Mouse (Mus musculus): Measurements from ENCODE around the gene Cdc42se1. TPM values are rescaled to one million over a fixed set of nuclear protein-coding genes. Genes with fewer than 3 reads are reported as not detected.

Gene Cdc42se1
- polyA plus RNA-seq, 1 experiment from 2014 or later, result 92.3 TPM

- no peaks in the 10 kb centered on the region for H3K9me3 ChIP-seq (replicated peaks)
- no peaks in the 10 kb centered on the region for H3K27me3 ChIP-seq
- H3K27ac ChIP-seq, result peak overlapping the region; percentile 96
- H3K4me2 ChIP-seq, result peak overlapping the region; percentile 83
- peak overlapping the region; percentile 67 for H3K4me3 ChIP-seq
- peaks cover 41% of the 10 kb centered on the region for H3K4me1 ChIP-seq
- peak overlapping the region; percentile 87 for H3K9ac ChIP-seq
- H3K36me3 ChIP-seq (ENCODE audit: poor library complexity, severe bottlenecking), result peaks cover 9% of the 10 kb centered on the region; the same call in 1 of the 2 replicates
- WGBS, result under 1% methylated on average over 11 of the region's 11 CpGs
- ATAC-seq, result 0 out of 2 replicates have a peak, but pooled peaks have one; percentile 8
These were observed 53.9 kb downstream of the Cdc42se1 start for GRCm38 (mm10) chr3:95282381-95282864.

GRCm38 (mm10) chr3:95282865-95283588 lies 54.5 kb downstream of the Cdc42se1 start:
- H3K36me3 ChIP-seq (ENCODE audit: poor library complexity, severe bottlenecking), result peaks cover 15% of the 10 kb centered on the region

GRCm38 (mm10) chr3:95283589-95283941 lies 55.0 kb downstream of the Cdc42se1 start:
- H3K27ac ChIP-seq, result peak overlapping the region; percentile 96
- ATAC-seq, result no peak
- peaks cover 16% of the 10 kb centered on the region for H3K36me3 ChIP-seq (ENCODE audit: poor library complexity, severe bottlenecking)
- peak overlapping the region; percentile 83 for H3K4me2 ChIP-seq
- H3K27me3 ChIP-seq, result no peaks in the 10 kb centered on the region
- H3K9ac ChIP-seq, result peak overlapping the region; percentile 87
- peak overlapping the region; percentile 67 for H3K4me3 ChIP-seq
- H3K9me3 ChIP-seq (replicated peaks), result no peaks in the 10 kb centered on the region
- 1% methylated on average over 7 of the region's 7 CpGs for WGBS
- peaks cover 41% of the 10 kb centered on the region for H3K4me1 ChIP-seq

More at GRCm38 (mm10) chr3:95282865-95283588, 54.5 kb downstream of the Cdc42se1 start:
- H3K9ac ChIP-seq, result peak overlapping the region; percentile 87
- H3K4me1 ChIP-seq, result peaks cover 41% of the 10 kb centered on the region
- H3K27ac ChIP-seq, result peak overlapping the region; percentile 96
- ATAC-seq, result peak; percentile 73
- H3K4me3 ChIP-seq, result peak overlapping the region; percentile 67
- WGBS, result under 1% methylated on average over 49 of the region's 51 CpGs
- no peaks in the 10 kb centered on the region for H3K9me3 ChIP-seq (replicated peaks)
- H3K27me3 ChIP-seq, result no peaks in the 10 kb centered on the region
- peak overlapping the region; percentile 83 for H3K4me2 ChIP-seq

- Histone ChIP-seq H3K4me1 (peaks cover 41% of the 10 kb centered on the region), H3K9ac (peak overlapping the region; percentile 87), H3K36me3 (ENCODE audit: poor library complexity, severe bottlenecking) (peaks cover 21% of the 10 kb centered on the region), H3K4me3 (peak overlapping the region; percentile 67), H3K27me3 (no peaks in the 10 kb centered on the region), H3K27ac (no peak overlapping the region), H3K9me3 (replicated peaks) (no peaks in the 10 kb centered on the region), H3K4me2 (peak overlapping the region; percentile 83)
- 26% methylated on average over 1 of the region's 1 CpGs for WGBS
- ATAC-seq, result no peak
These were observed 55.5 kb downstream of the Cdc42se1 start for GRCm38 (mm10) chr3:95284062-95284461.

- Histone ChIP-seq H3K27ac (no peak overlapping the region), H3K27me3 (no peaks in the 10 kb centered on the region), H3K36me3 (ENCODE audit: poor library complexity, severe bottlenecking) (peaks cover 26% of the 10 kb centered on the region), H3K9me3 (replicated peaks) (no peaks in the 10 kb centered on the region), H3K4me1 (peaks cover 40% of the 10 kb centered on the region), H3K4me3 (0 out of 2 replicates have a peak overlapping the region, but pooled peaks have one; percentile 67), H3K4me2 (peak overlapping the region; percentile 83), H3K9ac (no peak overlapping the region; the same call in 1 of the 2 replicates)
- ATAC-seq, result no peak
- 89% methylated on average over 12 of the region's 12 CpGs for WGBS
These were observed 56.2 kb downstream of the Cdc42se1 start for GRCm38 (mm10) chr3:95284501-95285281.

- peaks cover 36% of the 10 kb centered on the region for H3K4me1 ChIP-seq
- H3K27me3 ChIP-seq, result no peaks in the 10 kb centered on the region
- no peak overlapping the region for H3K4me2 ChIP-seq
- no peaks in the 10 kb centered on the region for H3K9me3 ChIP-seq (replicated peaks)
- no peak overlapping the region for H3K9ac ChIP-seq
- H3K36me3 ChIP-seq (ENCODE audit: poor library complexity, severe bottlenecking), result peaks cover 30% of the 10 kb centered on the region
- H3K27ac ChIP-seq, result no peak overlapping the region
- ATAC-seq, result no peak
- 94% methylated on average over 5 of the region's 5 CpGs for WGBS
- H3K4me3 ChIP-seq, result no peak overlapping the region
These were observed 56.9 kb downstream of the Cdc42se1 start for GRCm38 (mm10) chr3:95285390-95285789.

Other genes with a start within 250 kb of the Cdc42se1 start
- 26.6 and 27.8 TPM in 2 replicates for gene Zfp687, start 213.3 kb upstream of the Cdc42se1 start, polyA plus RNA-seq (2015; fragmentation: Nextera tagmentation; extraction: Ambion mirVana)
- gene Psmd4, start 186.1 kb upstream of the Cdc42se1 start, polyA plus RNA-seq (2015; fragmentation: Nextera tagmentation; extraction: Ambion mirVana), result 299 and 311 TPM in 2 replicates
- 20.4 and 20.6 TPM in 2 replicates for gene Pip5k1a, start 121.8 kb upstream of the Cdc42se1 start, polyA plus RNA-seq (2015; fragmentation: Nextera tagmentation; extraction: Ambion mirVana)
- 266 and 271 TPM in 2 replicates for gene Vps72, start 117.7 kb upstream of the Cdc42se1 start, polyA plus RNA-seq (2015; fragmentation: Nextera tagmentation; extraction: Ambion mirVana)
- gene Tmod4, start 104.3 kb upstream of the Cdc42se1 start, polyA plus RNA-seq (2015; fragmentation: Nextera tagmentation; extraction: Ambion mirVana), result 0.72 and 0.81 TPM in 2 replicates
- 99.5 and 106 TPM in 2 replicates for gene Scnm1, start 94.7 kb upstream of the Cdc42se1 start, polyA plus RNA-seq (2015; fragmentation: Nextera tagmentation; extraction: Ambion mirVana)
- gene Lysmd1, start 94.6 kb upstream of the Cdc42se1 start, polyA plus RNA-seq (2015; fragmentation: Nextera tagmentation; extraction: Ambion mirVana), result 29.6 and 30.8 TPM in 2 replicates
- gene Tnfaip8l2, start 86.4 kb upstream of the Cdc42se1 start, polyA plus RNA-seq (2015; fragmentation: Nextera tagmentation; extraction: Ambion mirVana), result 1.1 and 1.2 TPM in 2 replicates
- gene Sema6c, start 68.3 kb upstream of the Cdc42se1 start, polyA plus RNA-seq (2015; fragmentation: Nextera tagmentation; extraction: Ambion mirVana), result 14.1 and 14.6 TPM in 2 replicates
- gene Gabpb2, start 10.8 kb upstream of the Cdc42se1 start, polyA plus RNA-seq (2015; fragmentation: Nextera tagmentation; extraction: Ambion mirVana), result 7.7 and 8.5 TPM in 2 replicates
- gene Mllt11, start 3.4 kb downstream of the Cdc42se1 start, polyA plus RNA-seq (2015; fragmentation: Nextera tagmentation; extraction: Ambion mirVana), result 174 and 191 TPM in 2 replicates
- 0.19 and 0.38 TPM in 2 replicates for gene Gm128, start 12.9 kb downstream of the Cdc42se1 start, polyA plus RNA-seq (2015; fragmentation: Nextera tagmentation; extraction: Ambion mirVana)
- not detected in 2 replicates for gene Bnipl, start 22.5 kb downstream of the Cdc42se1 start, polyA plus RNA-seq (2015; fragmentation: Nextera tagmentation; extraction: Ambion mirVana)
- gene Mindy1, start 52.6 kb downstream of the Cdc42se1 start, polyA plus RNA-seq (2015; fragmentation: Nextera tagmentation; extraction: Ambion mirVana), result 39.6 and 40.0 TPM in 2 replicates
- 28.4 and 32.7 TPM in 2 replicates for gene Prune1, start 53.3 kb downstream of the Cdc42se1 start, polyA plus RNA-seq (2015; fragmentation: Nextera tagmentation; extraction: Ambion mirVana)
- gene Anxa9, start 78.4 kb downstream of the Cdc42se1 start, polyA plus RNA-seq (2015; fragmentation: Nextera tagmentation; extraction: Ambion mirVana), result 0.52 and 1.1 TPM in 2 replicates
- gene Cers2, start 86.1 kb downstream of the Cdc42se1 start, polyA plus RNA-seq (2015; fragmentation: Nextera tagmentation; extraction: Ambion mirVana), result 98.4 and 103 TPM in 2 replicates
- gene Setdb1, start 128.5 kb downstream of the Cdc42se1 start, polyA plus RNA-seq (2015; fragmentation: Nextera tagmentation; extraction: Ambion mirVana), result 45.4 and 51.8 TPM in 2 replicates
- not detected in 2 replicates for gene 4930558C23Rik, start 174.1 kb downstream of the Cdc42se1 start, polyA plus RNA-seq (2015; fragmentation: Nextera tagmentation; extraction: Ambion mirVana)
- gene Arnt, start 205.7 kb downstream of the Cdc42se1 start, polyA plus RNA-seq (2015; fragmentation: Nextera tagmentation; extraction: Ambion mirVana), result 24.8 and 28.1 TPM in 2 replicates

Measured in forebrain, embryonic 13.5 days (tissue).